Mouse (Mus musculus) bone marrow, adult 2 months (tissue): ENCODE results near the gene Helb.

Experiments used
- CTCF ChIP-seq: fragments of 200-500 bp; IDR thresholded peaks from 2 replicates; pipeline ENCODE4 v1.5.1; 2011; ENCODE audit warnings: low read length, control low read depth; ENCODE audit not compliant: control insufficient read depth, insufficient read depth
- POLR2A ChIP-seq: fragments of 200-500 bp; IDR thresholded peaks from 2 replicates; pipeline ENCODE4 v1.6.1; 2011; ENCODE audit warnings: low read depth, mild to moderate bottlenecking, control low read depth, low read length, borderline replicate concordance; ENCODE audit not compliant: control insufficient read depth

- TF ChIP-seq CTCF (no peak), POLR2A (no peak)
Measured at GRCm38 (mm10) chr10:120151672-120152071, 38.9 kb upstream of the Helb start.
